Mouse (Mus musculus) gastrocnemius, postnatal 14 days (tissue): ENCODE results near the gene Lrmda. TPM values are rescaled to one million over a fixed set of nuclear protein-coding genes. Genes with fewer than 3 reads are reported as not detected.
A peak's percentile ranks its signal among the peaks of the same experiment; 100 is the strongest.

Experiments
- DNase-seq: peaks from one replicate; pipeline ENCODE4 v3.0.0; 2021; ENCODE audit warnings: mixed read lengths
- intact Hi-C: fragments of 180-260 bp; cut with DNase I; formaldehyde crosslinking; loops from one replicate; pipeline ENCODE4 v1.15.1; 2025; ENCODE audit warnings: low total_unique reads
- total RNA-seq, 2 experiments: library from RNA; stranded (reverse); gene quantifications; 2 replicates each; pipeline ENCODE4 v1.2.3; 2021

Gene Lrmda
- total RNA-seq, 2 experiments from 2014 or later: 1.6 to 1.7 TPM

DNA sequence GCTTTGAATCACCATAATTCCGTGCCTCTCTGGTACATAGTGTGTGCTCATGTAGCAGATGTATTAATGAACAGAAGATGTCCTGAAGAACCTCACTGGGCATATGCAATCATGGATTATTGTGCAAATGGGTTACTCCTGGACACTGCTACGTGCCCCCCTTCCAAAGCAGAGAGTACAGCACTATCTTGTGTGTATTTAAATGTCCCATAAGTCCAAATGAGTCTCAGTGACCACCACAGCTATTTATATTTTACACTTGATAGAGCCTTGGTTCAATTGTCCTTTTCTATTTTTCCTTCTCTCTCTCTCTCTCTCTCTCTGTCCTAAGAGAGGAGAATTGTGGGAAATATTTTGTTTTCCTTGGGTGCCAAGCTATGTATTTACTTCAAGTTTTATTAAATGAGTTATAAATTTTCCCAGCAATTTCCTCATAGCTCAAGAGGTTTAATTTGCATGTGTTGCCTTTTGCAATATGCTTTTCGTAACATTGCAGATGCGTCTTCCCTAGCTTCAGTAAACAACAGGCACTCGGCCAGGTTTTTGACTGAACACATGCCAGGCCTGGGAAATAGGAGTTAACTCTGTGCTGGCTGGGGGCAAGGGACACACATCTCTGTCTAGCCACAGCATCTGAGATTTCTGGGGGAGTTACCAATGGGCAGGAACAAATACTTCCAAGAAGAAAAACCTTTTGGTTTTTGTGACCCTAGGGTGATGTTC is 495.0 kb downstream of the Lrmda start:
- intact Hi-C loops: no loop called here
- DNase-seq: peak; percentile 26

DNA sequence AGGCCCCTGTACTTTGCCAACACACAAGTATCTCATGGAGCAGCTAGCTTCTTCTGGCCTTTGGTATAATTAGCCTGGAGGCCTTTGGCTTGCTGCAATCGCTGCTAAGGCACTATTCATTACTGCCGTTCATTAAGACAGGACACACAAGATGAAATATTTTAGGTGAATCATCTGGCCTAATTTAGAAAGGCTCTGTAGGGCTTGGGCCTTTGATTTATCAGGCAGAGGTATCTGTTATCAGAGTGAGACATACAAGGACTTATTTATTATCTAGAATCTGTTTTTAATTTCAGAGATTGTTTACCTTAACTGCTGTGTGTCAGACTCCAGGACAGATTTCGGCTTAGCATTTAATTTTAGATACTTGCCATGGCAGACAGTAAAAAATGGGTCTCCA is 511.2 kb downstream of the Lrmda start:
- DNase-seq: no peak
- intact Hi-C loops: no loop called here

DNA sequence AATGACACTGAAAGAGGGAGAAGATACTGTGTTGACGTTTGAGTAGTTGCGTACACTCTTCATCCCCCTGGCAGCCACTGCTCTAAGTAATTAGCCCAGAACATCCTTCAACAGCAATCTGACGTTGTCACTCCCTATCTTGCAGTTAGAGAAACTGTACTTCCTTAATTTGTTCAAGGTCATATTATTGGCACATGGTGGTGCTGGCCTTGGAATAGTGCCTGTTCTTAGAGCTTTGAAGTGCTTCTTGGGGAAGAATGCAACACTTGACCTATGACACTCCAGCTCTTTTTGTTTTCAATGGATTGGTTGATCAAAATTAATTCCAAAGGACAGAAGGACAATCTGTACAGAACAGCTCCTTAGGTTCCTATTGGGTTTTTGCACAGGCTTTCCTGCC is 514.0 kb downstream of the Lrmda start:
- intact Hi-C loops: no loop called here
- DNase-seq: no peak

DNA sequence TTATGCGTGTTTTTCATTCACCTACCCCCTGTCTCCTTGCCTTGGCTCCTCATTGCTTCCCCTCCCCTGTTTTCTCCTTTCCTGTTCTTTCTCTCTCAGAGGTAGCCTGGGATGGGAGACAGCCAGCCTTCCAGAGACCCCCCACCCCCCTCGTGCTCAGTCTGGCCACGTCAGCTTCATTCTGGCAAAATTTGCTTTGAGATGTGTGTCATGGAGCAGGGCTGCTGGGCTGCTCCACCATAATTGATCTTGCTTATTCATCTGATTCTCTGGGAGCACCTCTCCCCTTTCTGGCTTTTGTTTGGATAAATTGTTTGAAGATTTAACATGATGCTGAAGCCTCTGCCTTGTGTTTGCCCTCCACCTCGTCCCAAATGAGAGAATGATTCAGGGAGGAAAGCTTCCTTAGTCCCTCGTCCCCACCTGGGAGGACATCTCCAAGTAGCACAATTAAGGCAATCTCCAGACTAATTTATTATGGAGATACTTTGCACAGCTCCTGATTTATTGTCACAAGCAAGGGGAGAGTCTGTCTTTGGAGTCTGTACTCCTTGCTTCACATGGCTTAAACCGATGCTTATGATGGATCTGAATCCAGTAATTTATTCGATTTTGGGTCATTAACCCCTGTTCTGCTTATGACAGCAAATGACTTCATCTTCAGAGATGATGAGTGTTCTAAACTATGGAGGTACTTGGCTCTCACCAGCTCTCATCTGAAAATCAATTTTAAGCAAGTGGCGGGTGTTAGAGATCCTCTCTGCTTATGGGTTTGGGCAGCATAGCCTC is 526.6 kb downstream of the Lrmda start:
- DNase-seq: no peak
- intact Hi-C loops: no loop called here

DNA sequence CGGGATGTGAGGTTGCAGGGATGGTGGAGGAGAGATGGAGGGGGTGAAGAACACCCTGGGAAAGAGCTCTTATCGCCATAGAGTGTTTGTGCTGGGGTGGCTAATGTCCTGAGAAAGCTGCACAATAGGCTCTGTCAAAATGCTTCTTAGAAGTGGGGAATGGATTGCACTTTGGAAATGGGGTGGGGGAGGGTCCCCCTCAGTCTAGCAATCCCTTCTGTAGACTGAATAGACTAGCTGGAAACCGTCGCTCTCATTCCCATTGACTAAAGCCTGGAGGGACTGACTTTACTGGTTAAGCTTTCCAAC is 527.1 kb downstream of the Lrmda start:
- intact Hi-C loops: no loop called here
- no peak for DNase-seq

DNA sequence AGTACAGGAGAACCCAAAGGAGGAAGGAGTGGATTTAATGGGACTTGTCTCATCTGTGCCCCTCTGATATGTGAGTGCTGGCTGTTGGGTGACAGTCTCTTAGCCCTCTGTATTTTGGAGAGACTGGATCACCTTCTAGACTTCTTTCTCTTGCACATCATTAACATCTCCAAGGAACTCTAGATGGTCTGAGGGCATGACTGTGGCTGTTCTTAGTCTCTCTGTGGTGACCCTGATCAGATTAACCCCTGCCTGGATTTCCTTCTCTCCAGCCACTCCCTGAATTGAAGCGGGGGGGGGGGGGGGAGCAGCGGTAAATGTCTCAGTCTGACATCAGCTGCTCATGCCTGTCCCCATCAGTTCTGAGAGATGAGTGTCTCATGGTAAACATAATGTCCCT is 528.8 kb downstream of the Lrmda start:
- DNase-seq: no peak
- intact Hi-C loops: no loop called here

DNA sequence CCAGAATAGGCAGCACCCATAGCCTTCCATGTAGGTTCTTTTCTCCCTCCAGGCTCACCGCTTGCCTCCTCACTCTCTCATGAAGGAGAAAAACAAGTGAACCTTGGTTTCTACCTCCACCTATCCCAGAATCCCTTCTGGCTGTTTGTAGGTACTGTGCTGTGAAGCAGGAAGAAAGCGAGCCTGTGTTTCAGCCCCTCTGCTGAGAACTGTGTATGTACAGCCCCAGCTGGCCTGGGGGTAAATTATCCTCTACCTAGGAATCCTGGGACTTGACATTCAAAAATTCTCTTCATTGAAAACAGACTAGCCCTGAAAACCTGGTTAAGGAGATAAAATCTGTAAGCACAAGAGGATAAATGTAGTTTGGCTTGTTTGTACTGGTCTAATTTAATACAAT is 529.7 kb downstream of the Lrmda start:
- intact Hi-C loops: no loop called here
- no peak for DNase-seq

DNA sequence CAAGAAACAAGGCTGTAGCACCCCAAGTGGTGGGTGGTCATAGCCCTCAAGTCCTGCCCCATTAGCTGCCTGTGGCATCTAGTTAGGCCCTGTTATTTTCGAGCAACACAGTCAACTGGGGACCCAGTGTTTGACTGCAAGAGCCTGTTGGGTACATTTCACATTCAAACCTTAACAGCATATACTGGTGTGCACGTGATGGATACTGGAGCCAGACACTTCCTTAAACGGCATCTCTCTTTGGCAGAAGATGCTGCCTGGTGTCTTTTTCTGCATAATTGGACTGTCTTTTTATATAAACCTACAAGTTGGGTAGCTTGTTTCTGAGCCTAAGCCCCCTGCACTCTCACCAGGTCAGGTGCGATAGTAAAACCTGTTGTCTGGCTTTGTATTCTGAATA is 532.8 kb downstream of the Lrmda start:
- no peak for DNase-seq
- intact Hi-C loops: no loop called here

DNA sequence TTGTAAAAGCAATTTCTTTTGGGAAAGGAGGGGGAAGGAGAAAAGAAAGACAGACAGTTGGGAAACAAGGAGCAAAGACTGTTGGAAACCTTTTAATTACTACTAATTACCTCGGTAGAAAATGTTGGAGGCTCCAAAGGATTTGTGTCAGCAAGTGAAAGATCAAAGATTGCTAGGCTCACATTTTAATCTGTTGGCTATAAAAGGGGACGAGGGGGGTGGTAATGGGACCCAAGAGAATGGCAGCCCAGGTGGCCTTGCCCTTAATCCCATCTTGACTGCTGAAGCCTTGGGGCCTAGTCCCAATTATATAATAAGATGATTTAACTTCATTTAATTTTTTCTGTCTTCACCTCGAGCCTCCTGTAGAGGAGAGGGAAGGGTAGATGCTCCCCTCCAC is 533.3 kb downstream of the Lrmda start:
- intact Hi-C loops: no loop called here
- DNase-seq: no peak

DNA sequence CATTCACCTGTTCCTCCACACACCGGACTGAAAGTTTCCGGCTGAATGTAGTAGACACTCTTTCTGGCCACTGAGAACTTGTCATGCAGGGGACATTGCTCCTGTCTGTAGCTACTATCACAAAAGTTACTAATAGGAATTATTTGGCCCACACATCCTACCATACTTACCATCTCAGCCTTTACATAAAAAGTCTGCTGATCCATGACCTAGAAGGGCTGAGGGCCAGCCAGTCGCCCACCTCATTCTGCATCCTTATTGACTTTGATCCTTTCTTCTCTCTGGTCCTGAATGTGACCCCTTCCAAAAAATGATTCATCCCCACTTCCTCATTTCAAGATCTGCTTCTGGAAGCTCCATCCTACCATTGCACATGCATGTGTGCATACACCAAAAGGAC is 534.2 kb downstream of the Lrmda start:
- no peak for DNase-seq
- intact Hi-C loops: no loop called here

DNA sequence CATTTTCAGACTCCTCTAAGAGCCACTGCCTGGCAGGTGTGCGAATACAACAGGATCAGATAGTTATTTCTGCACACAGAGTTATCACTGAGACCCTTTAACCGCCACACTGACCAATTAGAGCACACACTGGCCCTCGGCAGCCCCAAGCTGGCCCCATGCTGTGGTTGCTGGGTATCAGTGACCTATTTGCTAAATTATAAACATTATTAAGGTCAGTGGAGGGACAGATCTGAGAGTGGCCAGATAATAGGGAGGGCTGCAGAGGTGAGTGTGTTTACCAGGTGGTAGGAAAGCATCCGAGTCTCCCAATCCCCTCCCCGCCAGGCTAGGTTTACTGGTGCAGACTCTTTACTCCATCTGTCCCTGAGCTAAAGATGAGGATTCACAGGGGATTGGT is 553.0 kb downstream of the Lrmda start:
- no peak for DNase-seq
- intact Hi-C loops: no loop called here

DNA sequence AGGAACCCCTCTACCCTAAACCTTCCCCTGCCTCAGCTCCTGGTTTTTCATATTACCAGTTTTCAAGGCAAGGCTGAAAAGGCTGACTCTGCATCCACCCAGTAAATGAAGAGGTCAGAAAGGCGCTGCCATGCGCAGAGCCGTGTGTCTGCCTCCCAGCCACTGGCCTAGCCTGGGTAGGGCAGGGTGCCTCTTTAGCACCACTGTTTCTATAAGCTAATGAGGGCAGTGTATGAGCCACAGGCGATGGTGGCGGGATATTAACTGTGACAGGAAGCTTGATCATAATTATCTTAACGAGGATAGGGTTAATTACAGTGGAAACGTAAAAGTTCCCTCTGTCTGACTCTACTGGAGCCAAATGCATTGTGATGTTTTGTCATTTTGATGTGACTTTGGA is 554.1 kb downstream of the Lrmda start:
- no peak for DNase-seq
- intact Hi-C loops: no loop called here

DNA sequence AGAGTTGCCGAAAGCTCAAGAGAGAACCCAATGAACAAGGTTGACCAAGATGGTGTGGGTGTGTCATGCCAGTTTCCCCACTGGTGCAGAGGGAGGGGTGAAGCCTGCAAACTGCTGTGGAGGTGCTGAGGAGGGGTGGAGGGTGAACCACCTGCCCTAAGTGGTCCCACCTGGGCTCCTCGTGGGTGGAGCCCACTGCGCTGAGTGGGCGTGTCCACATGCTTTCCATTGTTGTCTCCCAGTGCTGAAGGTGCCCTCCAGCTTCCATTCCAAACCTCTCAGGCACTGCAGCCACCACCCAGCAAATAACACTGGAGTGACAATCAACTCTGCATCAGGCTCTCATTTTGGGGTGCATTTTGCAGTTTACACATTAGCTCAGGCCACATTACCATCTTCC is 554.5 kb downstream of the Lrmda start:
- DNase-seq: no peak
- intact Hi-C loops: no loop called here

DNA sequence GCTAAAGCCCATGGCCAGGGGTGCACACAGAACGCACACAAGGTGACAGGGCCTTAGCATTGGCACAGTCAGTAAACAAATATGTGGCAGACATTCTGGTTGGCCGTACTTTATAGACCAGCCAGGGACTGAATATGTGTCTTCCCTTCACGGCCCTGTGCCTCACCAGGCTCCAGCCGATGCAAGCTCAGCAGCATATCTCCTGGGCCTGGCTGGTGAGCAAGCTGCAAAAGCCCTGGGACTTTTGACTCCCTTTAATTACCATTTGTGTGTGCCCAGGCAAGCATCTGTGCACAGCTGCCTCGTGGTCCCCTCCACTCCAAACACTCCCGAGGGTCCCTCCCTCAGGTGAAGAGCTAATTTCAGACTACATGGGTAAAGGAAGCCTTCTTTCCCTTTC is 556.9 kb downstream of the Lrmda start:
- no peak for DNase-seq
- intact Hi-C loops: loop anchor here (5.0 kb wide), 1 partner anchor 599 kb away; no protein-coding TSS in a partner anchor

DNA sequence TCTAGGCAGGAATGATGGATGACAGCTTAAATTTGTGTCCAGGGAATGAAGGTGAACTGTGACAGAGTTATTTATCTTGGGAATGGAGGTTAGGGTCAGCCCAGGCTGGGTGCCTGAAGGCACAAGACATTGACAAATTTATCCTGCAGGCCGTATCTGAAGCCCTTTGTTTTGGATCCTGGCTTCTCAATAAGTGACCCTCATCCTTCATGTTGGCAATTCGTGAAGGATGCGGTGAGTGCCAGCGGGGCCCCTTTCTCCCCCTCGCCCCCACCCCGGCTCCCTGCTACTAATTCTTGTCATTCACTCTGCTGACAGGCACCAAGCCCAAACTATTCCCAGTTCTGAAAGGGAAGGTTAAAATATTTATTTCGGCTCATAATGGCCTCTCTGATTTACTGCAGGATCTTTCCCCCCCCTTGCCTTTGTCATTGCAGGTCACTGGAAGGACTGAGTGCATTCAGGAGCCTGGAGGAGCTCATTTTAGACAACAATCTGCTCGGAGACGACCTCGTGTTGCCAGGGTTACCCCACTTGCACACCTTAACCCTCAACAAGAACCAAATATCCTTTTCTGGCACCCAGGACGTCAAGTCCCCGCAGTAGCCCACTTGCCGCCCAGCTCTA is 558.0 kb downstream of the Lrmda start:
- no peak for DNase-seq
- intact Hi-C loops: loop anchor here (5.0 kb wide), 1 partner anchor 600 kb away; no protein-coding TSS in a partner anchor

DNA sequence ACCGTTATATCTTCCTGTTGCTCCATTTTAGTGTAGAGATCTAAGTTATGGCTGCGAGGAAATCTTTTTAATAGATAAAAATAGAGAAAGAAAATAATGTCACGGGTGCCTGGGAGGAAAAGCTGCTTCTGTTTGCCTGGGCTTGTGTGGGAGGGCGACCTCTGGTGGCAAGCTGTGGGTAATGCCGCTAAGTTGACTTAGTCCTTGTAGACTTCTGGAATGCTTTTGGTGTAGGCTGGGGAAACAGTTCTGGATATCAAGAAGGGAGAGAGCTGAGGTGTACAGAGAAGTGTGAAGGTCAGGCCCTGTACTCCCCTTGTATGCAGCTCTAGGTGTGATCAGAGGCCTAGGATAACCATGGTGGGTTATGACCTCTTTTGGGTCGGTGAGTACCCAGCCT is 558.7 kb downstream of the Lrmda start:
- intact Hi-C loops: loop anchor here (5.0 kb wide), 1 partner anchor 601 kb away; no protein-coding TSS in a partner anchor
- DNase-seq: peak; percentile 82

DNA sequence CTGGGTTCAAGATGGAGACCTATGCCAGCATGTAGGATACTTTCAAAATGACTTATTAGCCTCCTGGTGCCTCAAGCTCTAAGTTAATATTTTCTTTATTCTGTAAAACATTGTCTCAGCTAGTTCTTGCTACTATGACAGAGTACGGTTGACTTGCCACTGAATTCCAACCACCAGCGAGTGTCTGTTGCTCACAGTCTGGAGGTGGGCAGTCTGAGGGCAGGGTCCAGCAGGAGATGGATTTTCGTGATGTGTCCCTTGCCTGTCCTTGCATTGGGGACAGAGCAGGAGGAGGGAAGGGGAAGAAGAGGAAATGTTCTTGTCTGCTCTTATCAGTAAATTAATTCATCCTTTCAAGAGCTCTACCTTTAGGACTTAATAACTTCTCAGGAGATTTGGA is 559.5 kb downstream of the Lrmda start:
- DNase-seq: no peak

DNA sequence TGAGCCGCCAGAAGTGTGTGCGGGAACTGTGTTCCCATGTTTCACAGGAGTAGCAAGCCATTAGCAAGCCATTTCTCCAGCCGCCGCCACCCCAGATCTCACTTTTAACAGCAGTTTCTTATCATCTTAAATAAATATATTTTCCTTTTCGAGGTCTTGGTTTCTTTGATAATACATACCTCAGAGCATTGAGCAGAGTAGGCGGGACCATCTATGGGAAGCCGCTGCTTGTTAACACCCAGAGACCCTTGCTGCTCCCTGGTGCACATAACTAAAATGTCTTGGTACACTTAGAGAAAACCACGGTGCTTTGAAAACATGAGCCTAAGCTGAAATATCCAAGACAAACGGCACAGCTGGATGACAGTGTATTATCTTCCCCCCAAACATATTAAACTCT is 562.6 kb downstream of the Lrmda start:
- DNase-seq: no peak
- intact Hi-C loops: loop anchor here (10.0 kb wide), 1 partner anchor 223 kb away; no protein-coding TSS in a partner anchor

More for the DNA sequence above, 559.5 kb downstream of the Lrmda start:
- intact Hi-C loops: loop anchor here (5.0 kb wide), 1 partner anchor 602 kb away; no protein-coding TSS in a partner anchor

DNA sequence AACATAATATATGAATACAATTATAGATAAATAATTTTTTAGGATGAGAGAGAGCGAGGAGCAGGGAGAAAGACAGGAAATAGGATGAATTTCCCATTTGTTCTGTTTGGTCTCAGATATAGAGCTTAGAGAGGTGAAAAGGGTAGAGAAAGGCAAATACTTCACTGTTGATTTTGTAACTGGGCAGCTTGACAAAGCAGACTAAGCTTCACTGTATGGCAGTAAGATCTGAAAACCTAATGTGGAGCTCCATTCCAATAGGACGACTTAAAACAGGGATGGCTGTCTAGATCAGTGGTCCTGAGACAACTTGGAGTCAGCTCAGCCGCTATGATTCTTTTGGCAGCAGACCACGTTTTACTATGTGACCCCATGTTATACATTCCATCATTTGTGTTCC is 566.8 kb downstream of the Lrmda start:
- intact Hi-C loops: loop anchor here (10.0 kb wide), 1 partner anchor 219 kb away; no protein-coding TSS in a partner anchor
- DNase-seq: no peak

DNA sequence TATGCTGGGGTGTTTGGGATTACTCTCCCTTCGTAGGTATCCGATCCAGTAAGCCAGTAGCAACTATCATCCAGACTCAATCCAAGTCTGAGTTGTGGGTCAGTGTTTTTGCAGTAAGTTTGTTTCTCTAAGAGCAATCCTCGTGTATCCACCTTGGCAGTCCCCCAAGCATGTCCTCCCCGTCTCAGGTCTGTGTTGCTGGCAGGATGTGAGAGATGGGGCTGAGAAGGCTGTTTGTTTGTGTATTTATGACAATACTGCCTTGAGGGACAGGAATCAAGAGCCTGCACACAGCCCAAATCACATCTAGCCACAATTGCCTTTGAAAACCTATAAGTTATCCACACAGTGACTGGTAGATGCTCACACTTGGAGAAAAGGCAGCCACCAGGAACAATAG is 567.3 kb downstream of the Lrmda start:
- intact Hi-C loops: loop anchor here (10.0 kb wide), 1 partner anchor 218 kb away; no protein-coding TSS in a partner anchor
- DNase-seq: no peak
